Mouse (Mus musculus): ENCODE data around the gene Ehd1.
A peak's percentile ranks its signal among the peaks of the same experiment; 100 is the strongest.

- TF ChIP-seq EP300 (optimal IDR thresholded peaks at IDR 0.05) (no peak), CTCF (IDR thresholded peaks at IDR 0.05; ENCODE audit: low read depth) (peak; percentile 96)
Measured at GRCm38 (mm10) chr19:6262222-6262621, 14.3 kb upstream of the Ehd1 start.
